Mouse (Mus musculus) gastrocnemius, postnatal 36 days (tissue): ENCODE measurements at regions not wholly inside any gene's neighbourhood (a gene's known extent, or its start where the extent isn't known, plus 50 kb on each side); places are given as distances from the start of the nearest gene placed in this dataset.

Experiments used
- DNase-seq, 2 experiments: peaks; one replicate each; pipeline ENCODE4 v3.0.0; 2022
- intact Hi-C: fragments of 180-260 bp; cut with DNase I; formaldehyde crosslinking; loops from one replicate; pipeline ENCODE4 v1.15.1; 2025

DNA sequence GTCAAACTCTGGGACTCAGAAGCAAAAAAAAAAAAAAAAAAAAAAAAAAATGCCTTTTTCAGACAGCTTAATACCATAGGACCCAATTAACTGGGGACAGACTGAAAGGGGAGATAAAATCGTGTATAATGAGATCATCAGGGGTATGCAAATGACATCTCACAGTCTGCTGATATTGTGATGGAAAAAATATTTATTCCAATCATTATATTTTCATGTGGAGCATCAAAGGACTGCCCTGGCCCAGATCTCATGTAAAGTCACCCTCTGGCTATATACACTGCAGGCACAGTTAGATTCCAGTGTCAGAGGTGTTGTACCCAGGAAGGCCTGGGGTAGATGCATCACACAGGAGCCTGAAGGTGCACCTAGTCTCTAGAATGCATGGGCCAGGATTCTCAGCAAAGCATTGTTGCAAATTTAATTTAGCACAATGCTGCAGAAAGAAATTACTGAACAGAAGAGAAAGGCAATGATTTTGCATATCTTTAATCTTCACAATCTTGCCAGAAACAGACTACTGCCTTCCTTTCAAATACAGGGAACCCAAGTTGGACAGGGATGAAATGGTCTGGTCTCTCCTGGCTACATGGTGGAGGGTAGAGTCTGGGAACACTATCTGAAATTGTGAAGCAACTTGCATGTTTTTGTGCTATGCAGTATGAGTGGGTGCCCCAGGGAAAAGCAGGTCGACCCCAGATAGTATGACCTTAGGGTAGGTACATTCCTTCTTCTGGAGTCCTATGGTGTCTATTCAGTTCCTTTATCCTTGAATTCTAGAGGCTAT lies 305.2 kb upstream of the Clnk start:
- DNase-seq: no peak
- intact Hi-C loops: no loop called here

DNA sequence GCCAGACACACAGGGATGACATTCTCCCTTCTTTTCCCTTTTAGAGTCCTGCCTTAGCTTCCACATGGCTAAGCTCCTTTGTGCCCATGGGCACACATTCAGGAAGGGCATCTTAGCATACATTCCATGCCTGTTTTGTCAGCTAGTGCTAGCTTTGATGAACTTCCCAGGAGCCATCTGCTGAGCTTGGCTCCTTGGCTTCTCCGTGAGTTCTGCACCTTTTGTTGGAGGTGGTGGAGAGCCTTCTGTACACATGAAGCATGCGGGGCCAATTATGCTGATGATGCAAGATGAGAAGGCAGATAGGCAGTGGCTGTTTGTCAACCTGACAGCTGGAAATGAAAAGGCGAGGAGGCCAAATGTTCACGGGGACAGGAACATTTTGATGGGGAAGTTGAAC lies 304.4 kb upstream of the Clnk start:
- DNase-seq: no peak
- intact Hi-C loops: no loop called here

DNA sequence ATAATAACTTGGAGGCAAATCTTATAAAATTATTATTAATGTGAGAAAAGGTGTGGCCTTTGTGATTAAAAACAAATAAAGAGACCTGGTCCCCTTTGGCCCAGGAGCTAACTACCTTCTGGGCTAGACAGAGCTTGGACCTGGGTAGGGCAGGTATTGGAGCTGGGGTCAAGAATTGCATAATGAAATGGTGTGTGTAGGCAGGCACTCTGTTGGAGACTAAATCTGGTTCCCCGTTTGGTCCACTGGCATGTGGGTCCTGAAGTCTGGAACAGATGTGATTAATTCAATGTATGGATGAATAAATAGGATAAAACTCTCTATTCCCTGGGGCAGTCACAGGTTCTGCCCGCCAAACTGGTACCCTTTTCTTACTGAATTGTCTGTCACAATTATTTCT lies 301.3 kb upstream of the Clnk start:
- DNase-seq: no peak
- intact Hi-C loops: no loop called here

DNA sequence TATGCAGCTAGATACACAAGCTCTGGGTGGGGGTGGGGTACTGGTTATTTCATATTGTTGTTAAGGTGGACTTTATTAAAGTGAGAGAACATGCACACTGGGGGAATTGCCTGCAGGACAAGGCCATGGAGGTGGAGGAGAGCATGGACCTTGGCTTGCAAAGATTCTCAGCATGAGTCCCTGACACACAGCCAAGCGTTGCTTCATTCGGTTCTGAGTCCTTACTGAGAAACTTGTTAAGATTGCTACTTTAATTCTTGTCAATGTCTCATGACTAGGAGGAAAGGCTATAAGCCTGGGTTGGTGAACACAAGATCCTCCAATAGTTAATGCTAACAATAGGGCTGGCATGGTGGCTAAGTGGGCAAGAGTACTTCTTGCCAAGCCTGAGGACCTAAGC lies 300.3 kb upstream of the Clnk start:
- intact Hi-C loops: no loop called here
- peak in 1 of 2 experiments; percentile 5 for DNase-seq

DNA sequence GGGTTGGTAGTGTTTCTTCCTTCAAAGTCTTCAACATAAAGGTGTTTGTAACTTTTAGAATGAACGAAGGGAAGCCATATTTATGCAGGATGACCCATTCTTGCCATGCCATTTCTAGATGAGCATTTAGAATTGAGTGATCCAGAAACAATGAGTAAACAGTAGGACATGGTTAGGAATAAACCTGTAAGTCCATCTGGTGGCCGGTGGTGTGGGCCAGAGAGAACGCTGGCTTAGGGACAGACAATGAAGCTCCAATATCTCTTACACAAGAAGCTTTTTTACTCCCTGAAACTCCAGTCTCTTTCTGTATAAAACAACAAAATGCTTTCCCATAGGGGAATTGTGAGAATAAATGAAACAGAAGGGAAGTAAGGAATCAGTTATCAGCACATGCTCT lies 296.9 kb upstream of the Clnk start:
- DNase-seq: no peak
- intact Hi-C loops: no loop called here

DNA sequence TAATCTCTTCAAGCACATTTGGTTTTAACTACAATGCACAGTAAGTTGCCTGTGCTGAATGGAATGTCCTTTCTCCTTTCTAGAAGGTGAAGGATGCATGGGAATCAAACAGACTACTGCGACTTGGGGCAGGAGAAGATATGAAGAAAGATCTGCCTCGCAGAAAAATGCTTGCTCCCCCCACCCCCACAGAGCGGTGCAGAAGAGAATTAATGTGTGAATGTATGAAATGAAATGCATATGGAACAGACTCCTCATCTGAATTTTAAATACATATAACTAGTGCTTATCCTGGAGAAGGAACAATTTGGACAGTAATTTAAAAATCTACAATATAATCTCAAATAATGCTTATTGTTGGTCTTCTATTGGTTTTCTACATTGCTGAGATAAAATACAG lies 283.0 kb upstream of the Clnk start:
- intact Hi-C loops: no loop called here
- DNase-seq: no peak

DNA sequence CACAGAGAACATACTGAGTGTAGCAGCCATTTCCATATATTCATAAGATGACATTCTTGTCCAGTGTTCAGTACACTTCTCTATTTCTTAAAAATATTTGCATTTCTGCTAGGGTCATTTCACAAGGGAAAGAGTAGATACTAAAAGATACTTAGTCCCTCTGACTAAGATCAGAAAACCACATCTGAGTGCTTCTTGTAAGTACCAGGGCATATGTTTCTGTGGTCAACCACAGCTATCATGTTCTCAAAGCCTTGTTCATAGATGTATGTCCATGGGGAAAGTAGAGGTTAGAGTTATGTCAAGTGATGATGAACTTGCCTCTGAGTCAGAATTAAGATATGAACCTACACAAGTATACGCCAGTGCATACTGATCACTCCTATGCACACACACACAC lies 279.2 kb upstream of the Clnk start:
- DNase-seq: no peak
- intact Hi-C loops: no loop called here

DNA sequence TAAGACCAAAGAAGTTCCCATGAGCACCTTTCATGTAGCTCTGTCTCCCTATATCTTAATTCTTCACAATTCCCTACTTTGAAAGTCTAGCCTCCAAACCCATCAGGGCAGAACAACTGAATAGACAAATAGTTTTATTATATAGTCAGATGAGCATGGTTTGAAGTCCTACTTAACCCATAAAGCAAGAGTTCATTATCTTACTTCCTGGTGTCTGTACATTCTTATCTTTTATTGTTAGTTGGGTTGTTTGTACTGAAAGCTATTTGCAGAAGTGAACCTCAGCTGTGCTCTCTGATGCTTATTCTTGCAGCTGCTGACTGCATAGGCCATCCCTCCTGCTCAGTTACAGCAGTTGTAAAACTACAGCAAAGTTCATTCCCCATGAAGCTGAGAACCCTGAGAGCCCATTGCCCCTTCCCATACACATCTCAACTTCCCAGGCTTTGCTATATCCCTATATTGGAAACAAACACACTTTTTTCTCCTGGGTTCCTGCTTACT lies 276.7 kb upstream of the Clnk start:
- DNase-seq: no peak
- intact Hi-C loops: no loop called here

DNA sequence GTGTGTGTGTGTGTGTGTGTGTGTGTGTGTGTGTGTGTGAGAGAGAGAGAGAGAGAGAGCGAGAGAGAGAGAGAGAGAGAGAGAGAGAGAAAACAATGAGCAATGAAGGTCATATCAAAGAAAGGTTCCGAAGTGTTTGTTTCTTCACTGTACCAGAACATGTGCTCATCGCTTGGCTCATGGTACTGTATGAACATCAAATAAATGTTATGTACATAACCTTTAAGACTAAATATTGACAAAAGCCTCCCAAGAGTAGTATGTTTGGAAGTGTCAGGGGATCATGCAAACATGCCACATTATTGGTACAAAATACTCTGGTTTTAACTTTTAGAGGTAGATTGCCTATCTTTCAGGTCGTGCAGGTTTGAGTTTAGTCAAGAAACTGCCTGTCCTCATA lies 275.3 kb upstream of the Clnk start:
- intact Hi-C loops: no loop called here
- no peak for DNase-seq

DNA sequence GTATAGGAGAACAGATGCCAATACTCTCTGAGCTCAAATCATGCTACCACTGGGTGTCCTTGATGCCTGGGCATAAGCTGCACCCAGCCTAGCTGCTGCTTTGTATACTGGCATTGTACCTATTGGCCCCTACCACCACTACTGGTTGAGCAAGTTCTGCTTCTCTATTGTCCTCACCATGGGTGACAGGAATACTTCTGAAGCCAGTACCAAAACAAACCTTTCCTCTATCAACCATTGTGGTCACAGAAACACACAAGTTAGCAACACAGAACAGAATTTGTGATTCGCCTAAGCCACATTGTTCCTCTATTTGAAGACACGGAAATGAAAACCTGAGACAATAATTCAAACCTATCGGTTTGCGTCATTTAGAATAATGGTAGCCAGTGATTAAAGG lies 274.3 kb upstream of the Clnk start:
- intact Hi-C loops: no loop called here

DNA sequence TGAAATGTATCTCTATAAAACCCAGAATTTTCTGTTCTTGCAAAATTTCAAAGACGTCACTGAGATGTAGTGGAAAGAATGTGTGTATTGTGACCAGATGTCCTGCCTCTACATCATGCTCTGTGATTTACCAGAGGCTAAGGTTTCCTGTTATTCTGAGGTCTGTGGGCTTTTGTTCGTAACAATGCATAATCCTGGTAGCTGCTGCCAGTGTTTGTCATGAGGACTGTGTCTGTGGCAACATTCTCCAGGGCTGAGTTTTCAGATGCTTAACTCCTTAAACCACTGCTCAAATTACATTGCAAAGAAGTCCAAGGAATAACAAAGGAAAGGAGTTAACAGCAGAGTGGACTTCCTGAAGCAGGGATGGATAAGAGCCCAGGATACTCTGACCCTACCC lies 269.0 kb upstream of the Clnk start:
- DNase-seq: no peak
- intact Hi-C loops: no loop called here

More for the DNA sequence above, 274.3 kb upstream of the Clnk start:
- DNase-seq: no peak

DNA sequence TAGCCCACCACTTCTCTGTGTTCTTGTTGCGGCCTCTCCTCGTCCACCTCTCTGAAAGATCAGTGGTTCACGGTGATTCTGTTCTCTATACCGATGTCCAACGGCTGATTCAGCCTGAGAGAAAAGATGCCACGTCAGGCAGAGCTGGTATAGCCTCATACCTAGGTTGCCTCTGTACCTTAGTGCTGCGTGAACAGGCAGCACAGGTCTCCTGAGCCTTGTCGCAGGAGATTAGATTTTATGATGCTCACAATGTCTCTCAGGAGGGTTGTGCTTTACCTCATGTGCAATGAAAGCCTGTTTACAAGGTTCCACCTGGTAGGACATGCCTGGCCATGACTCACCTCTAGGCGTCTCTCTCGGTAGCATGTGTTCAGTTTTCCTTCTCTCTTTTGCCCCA lies 267.6 kb upstream of the Clnk start:
- no peak for DNase-seq
- intact Hi-C loops: no loop called here

DNA sequence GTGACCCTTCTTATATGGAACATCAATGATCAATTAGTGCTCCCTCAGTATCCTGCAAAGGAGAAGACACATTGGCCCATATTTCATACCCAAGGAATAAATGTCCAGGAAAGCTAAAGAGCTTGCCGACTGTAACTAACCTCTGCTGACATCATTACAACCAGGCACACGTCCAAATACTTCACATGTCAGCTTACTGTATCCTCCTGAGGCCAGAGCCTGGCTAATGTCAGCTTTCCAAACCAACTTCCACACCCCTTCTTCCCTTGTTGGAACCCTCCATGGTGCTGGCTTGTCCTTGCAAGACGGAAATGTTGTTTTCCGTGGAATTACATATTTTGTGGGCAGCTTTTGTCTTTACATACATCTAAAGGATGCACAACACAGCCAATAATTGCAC lies 267.0 kb upstream of the Clnk start:
- DNase-seq: no peak
- intact Hi-C loops: no loop called here

DNA sequence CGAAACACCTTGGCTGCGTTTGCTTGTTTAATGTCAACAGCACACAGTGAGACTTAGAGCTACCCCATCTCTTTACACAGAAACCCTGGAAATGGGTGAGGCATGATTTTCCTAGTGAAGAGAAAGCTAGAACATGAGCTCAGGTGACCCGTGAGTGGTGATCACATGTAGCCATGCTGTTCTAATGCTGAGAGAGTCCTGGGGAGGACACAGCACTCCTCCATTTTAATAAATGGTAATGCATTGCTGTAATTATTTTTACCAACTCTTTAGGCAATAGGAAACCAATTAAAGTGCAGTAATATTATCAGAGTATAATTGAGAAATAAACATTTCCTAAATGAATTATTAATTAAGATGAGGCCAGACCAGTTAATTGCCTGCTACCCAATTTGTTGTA lies 261.8 kb upstream of the Clnk start:
- intact Hi-C loops: no loop called here
- no peak for DNase-seq

DNA sequence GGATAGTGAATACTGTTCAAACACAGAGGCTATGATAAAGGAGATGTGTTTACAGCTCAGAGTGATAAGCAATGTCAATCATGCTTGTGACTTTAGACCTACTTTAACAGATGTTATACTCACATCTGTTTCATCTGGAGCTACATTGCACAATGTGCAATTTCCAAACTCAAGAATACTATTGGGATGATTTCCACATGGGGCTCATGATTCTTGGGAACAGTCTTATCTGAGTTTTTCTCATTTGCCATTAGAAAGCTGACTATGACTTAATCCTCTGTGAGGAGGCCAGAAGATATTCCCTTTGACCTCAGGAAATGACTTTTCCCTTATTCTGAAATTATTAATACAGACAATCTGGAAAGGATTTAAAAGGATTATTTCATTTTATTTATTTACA lies 252.3 kb upstream of the Clnk start:
- intact Hi-C loops: no loop called here
- no peak for DNase-seq

DNA sequence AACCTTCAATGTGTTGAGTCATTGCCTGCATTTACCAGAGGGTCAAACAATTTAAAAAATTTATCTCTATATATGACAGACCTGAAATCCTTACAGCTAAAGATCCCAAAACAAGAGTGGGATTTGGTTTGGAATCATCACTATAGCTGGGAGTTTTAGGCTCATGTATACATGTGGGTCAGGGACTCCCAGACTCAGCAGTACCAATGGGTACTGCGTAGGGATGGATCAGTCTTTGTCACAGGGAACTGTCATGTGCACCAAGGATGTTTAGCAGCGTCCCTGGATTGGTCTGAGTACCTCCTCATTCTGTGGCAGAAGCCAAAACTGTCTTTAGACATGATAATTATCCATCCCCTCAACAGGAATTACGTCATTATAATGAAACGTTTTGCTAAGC lies 250.2 kb upstream of the Clnk start:
- intact Hi-C loops: no loop called here

DNA sequence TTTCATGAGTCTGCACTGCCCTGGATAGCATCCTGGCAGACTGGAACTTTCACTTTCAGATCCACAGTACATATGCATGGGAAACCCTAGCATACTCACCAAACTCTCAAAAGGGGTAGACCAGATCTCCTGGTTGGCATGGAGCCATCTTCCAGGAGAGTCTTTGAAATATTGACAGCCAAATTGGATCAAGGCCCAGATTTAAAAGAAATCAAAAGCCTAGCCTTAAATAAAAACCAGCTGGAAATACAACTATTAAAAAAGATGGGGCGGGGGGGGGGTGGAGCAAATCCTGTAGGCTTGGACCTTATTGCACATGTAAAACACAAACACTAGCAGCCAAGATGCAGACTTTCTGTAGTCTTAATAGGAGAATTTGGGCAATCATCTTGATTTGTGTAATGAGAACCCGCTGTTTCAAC lies 249.7 kb upstream of the Clnk start:
- DNase-seq: no peak
- intact Hi-C loops: no loop called here

More for the DNA sequence above, 250.2 kb upstream of the Clnk start:
- DNase-seq: no peak

DNA sequence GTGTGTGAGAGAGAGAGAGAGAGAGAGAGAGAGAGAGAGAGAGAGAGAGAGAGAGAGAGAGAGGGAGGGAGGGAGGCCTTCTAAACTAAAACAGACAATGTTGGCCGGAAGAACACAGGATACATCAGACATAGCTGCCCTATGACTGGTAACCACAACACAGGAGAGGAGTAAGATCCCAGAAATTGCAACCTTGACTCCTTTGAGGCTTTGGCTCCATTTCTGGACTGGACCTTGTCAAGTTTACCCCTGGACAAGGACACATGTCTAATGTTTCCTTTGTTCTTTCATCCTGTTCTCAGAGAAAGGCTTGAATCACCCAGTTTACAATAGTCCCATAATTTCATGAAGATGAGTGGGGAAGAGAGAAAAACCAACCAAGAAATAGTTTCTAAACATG lies 233.7 kb upstream of the Clnk start:
- DNase-seq: no peak
- intact Hi-C loops: no loop called here

DNA sequence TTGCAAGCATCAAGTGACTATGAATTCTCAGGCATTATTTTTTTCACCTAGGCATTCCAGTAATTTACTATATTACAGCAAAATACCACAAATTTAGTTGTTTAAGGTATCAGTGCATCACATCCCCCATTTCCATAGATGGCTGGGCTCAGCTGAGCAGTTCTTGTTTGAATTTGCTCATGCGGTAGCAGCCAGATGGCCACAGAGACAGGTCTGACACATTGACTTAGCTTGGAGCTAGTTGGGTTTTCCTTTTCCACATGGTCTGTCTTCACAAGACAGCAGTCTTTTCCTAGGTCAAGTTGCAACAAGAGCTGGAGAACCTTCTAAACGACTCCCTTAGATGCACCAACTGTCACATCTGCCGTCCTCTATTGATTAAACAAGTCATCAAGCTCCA lies 232.9 kb upstream of the Clnk start:
- intact Hi-C loops: no loop called here

DNA sequence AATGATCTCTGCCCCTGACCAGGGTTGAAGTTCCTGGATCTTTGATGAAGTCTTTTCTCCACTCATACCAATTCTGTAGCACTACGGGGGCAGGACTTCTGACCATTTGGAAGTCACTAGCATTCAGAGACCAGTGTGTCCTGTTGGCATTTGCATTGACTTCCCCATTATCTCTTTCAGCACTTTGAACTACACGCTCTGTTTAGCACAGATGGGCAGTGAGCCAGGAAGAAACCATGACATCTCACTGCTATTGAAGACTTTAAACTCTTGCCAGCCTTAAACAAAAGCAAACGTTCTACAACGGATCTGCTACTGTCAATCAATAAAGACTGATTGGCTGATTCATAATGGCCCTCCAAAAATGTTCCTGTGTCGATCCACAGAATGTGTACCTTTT lies 222.5 kb upstream of the Clnk start:
- intact Hi-C loops: no loop called here
- DNase-seq: no peak

More for the DNA sequence above, 232.9 kb upstream of the Clnk start:
- no peak for DNase-seq

DNA sequence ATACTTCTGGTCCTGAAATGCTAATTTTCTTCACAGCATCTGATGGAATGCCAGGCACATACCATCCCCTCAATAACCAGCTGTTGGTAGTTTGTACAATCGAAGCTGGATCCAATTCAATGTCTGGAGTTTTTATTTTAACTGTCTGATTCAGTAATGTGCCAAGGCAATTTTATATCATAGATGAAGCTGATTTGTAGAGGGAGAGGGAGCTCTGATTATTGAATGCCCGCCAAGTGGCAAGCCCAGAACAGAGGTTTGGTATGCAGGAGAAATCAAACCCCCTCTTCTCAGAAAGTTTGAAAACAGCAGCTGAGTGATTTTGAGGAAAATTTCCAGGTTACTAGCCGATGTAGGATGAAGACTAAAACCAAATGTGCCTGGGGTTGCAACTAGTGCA lies 218.3 kb upstream of the Clnk start:
- no peak for DNase-seq

DNA sequence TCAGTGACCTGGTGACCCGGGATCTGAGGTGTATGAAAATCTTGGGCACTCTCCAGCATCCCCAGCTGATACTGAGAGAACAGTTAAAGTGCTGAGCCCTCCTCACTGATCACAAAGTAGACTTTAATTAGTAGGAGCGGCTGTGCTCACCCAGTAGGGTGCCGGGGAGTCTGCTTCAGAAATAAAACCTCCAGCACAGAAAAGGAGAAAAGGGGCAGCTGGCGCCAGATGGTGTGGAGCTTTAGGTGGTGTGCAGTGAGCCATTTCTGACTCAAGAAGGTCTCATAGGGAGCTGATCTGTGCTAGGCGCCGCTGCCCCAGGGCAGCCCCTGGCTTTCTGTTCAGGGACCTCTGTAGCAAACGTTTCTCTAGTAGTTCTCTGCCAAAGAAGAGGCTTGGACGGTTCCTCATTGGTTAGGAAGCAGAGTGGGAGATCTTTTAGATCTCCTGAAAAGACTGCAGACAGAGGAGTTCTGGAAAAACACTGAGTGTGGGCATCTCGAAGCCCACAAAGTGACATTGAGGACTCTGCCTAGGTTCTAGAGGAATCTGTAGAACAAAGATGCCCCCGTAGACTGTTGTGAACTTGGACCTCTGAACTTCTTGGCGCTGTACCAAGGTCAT lies 200.1 kb upstream of the Clnk start:
- intact Hi-C loops: no loop called here
- no peak for DNase-seq

More for the DNA sequence above, 218.3 kb upstream of the Clnk start:
- intact Hi-C loops: no loop called here
